Mouse (Mus musculus) layer of hippocampus, postnatal 14 days (tissue): ENCODE data around the gene Fbxw8. TPM values are rescaled to one million over a fixed set of nuclear protein-coding genes. Genes with fewer than 3 reads are reported as not detected.

Source experiments
- DNase-seq, 2 experiments: peaks; one replicate each; pipeline ENCODE4 v3.0.0; 2021 to 2022; ENCODE audit warnings: low spot score in 2 of 2, mixed read lengths in 1 of 2
- total RNA-seq, 2 experiments: library from RNA; stranded (reverse); gene quantifications; 2 replicates each; pipeline ENCODE4 v1.2.3; 2021

Fbxw8 gene
- total RNA-seq, 2 experiments from 2014 or later = 40.4 to 41.7 TPM

DNA sequence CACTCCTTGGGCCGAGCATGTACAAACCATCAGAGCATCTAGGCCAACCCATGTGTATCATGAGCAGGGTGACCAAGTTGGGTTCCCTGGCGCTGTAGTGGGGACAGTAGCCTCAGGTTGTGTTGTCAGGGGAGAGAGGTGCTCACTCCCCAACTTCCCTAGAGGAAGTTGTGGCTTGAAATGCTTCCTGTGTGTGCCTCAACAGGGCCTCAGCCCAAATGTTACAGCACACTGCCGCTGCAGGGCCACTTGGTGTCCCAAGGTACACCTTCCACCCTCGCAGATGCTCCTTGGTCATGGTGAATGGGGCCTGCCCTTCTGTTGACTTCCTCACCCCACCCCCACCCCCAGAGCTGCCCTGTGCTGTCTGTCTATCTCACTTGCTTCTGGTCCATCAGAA lies 106.9 kb downstream of the Fbxw8 start:
- DNase-seq = no peak

- DNase-seq = no peak
These were observed 108.0 kb downstream of the Fbxw8 start for GRCm38 (mm10) chr5:118047091-118047757.

DNA sequence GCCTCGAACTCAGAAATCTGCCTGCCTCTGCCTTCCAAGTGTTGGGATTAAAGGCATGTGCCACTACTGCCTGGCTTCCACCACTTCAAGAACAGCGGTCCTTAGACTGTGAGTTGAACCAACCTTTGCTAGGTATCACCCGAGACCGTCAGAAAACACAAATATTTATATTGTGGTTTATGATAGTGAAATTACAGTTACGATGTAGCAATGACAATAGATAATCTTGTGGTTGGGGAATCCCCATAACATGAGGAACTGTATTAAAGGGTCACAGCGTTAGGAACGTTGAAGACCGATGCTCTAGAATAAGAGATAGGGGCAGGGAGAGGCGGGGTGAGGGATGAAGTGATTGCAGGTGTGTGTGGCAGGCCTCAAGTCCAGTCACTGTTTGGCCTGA lies 109.9 kb downstream of the Fbxw8 start:
- no peak for DNase-seq

DNA sequence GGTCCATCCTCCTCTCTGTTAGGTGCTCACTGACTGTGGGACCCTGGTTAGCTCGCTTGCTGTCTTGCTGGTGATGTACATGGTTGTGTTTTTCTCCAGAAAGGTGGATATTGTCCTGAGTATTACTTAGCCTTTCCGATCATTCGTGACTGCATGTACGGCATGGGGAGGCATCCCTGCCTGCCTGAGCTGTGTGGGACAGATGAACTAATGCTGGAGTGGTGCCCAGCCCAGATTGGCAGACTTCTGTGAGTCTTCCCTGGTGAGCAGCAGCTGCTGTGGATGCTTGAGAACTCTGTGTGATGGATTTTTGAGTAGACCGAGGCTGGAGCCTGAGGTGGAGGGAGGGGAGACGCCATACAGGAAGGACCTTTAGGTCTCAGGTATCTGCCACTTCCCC lies 110.4 kb downstream of the Fbxw8 start:
- peak in 1 of 2 experiments; percentile 75 for DNase-seq

GRCm38 (mm10) chr5:118043761-118044160 lies 111.5 kb downstream of the Fbxw8 start:
- DNase-seq = no peak

GRCm38 (mm10) chr5:118042599-118042998 lies 112.7 kb downstream of the Fbxw8 start:
- no peak for DNase-seq

GRCm38 (mm10) chr5:118039241-118039668 lies 116.0 kb downstream of the Fbxw8 start:
- DNase-seq = no peak

DNA sequence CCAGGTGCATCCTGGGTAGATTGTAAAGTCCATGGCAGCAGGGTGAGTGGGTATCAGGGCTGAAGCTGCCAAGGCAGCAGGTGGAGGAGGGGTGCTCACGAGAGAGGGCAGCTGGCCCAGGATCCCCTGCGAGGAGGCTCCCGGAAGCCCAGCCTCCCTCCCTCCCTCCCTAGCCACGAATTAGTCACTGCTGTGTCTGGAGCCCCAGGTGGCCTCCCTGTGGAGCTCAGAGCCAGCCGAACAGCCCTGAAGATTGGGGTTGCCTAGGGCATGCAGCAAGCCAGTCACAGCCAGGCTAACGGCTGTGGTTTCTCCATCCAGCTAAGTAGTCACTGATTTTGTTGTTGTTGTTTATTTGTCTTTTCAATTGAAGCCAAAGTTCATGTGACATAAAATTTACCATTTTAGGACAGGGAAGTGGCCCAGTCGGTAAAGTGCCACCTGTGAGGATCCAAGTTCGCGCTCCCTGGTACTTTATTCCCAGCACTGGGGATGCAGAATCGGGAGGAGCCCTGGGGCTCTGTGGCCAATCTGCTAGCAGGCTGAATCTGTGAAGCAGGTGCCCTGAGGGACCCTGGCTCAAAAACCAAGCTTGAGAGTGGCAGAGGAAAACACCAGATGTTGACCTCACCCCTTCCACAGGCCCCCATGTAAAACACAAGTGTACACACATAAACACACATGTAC lies 117.3 kb downstream of the Fbxw8 start:
- peak in 1 of 2 experiments; percentile 36 for DNase-seq

DNA sequence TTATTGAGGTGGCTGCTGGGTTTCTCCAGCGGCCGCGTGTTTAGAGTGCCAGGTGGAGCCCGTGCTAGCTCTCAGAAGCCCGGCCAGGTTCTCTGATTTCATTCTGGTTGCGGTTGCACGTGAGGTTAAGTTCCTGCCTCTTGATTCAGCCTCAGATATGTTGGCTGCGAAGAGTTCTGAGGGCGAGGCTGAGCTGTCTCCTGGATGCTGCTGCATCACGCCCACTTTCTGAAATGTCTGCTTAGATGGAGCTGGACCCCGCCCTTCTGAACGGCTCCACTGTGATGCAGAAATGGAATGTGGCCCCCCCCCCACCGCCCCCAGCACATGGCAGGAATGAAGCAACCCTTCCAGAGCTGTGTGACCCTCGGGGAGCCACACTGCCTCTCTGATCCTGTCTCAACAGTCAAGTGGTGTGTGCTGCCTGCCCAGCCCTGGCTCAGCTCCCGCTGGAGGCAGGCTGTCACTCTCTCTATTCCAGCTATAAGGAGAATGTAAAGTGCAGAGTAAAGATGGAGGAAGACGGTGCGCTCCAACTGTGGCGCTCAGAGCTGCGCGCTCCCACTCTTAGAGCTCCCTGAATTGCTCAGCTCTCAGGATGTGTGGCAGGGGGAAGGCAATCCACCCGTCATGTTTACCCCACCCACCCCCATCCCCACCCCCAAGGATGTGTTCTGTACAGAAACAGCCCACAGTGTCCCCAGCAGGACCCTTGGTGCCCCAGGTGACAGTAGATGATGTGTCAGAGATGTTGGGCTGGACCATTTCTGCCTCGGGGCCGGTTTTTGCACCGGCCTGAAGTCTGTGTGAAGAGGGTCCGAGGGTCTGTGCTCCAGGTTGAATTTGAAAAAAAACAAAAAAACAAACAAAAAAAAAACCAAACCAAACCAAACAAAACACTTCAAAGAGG lies 118.1 kb downstream of the Fbxw8 start:
- no peak for DNase-seq

DNA sequence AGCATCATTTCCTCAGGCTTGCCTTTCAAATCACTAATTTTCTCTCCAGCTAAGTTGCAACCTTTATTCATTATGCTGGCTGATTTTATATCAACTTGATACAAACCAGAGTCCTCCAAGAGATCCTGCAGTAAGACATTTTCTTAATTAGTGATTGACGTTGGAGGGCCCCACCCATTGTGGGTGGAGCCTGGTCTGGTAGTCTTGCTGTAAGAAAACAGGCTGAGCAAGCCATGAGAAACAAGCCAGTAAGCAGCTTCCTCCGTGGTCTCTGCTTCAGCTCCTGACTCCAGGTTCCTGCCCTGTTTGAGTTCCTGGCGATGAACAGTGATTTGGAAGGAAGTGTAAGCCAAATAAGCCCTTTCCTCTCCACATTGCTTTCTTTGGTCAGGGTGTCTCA lies 119.5 kb downstream of the Fbxw8 start:
- no peak for DNase-seq

- DNase-seq = no peak
These were observed 120.6 kb downstream of the Fbxw8 start for GRCm38 (mm10) chr5:118034632-118035031.

DNA sequence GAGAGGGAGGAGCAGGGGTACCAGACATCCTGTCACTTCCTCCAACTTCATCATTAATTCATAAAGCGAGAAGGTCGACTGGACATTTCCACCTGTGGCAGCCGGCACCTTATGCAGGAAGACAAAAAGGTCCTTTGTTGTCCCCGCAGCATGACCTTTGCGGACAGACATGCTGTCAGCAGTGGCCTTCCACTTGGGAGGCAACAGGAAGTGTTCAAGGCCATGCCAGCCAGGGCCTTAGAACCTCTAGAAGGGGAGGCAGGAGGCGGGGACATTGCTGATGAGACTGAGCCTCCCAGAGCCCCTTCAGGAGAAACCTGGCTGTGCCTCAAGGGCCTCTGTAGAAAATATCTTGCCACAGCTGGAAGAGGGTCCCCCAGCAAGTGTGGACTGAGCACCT lies 121.5 kb downstream of the Fbxw8 start:
- no peak for DNase-seq

DNA sequence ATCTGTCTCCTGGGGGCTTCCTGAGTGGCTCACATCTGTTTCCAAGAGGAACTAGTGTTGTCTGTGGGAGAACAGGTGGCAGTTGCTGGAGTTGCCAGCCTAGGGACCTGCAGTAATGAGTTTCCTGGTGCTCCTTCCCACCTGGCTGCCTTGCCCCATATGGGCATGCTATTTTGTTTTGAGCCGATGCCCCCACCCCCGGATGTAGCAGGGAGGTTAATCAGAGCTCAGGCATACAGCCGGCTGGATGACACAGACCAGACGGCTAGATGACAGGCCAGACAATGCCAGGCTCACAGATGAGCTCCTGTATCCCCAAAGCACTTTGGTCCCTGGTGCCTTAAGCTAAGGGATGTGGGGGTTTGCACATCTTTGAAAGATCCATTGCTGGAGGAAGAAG lies 121.9 kb downstream of the Fbxw8 start:
- DNase-seq = no peak

- DNase-seq = no peak
These were observed 123.8 kb downstream of the Fbxw8 start for GRCm38 (mm10) chr5:118031508-118031907.

DNA sequence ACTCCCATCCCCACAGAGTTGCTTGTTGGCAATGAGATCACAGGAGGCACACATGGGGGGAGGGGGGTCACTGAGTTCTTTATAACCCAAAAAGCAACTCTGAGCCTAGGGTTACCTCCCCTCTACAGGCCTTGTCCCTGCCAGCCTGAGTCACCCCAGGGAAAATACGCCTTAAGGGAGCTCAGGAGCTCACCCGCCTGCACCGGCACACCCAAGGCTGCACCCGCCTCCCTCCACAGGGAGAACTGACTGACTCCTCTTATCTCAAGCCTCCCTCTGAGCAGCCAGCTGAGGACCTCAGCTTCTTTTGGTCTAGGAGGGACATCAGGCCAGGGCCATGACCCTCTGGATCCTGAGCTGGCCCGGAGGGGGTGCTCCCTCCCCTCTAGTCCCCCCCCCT lies 124.2 kb downstream of the Fbxw8 start:
- no peak for DNase-seq

DNA sequence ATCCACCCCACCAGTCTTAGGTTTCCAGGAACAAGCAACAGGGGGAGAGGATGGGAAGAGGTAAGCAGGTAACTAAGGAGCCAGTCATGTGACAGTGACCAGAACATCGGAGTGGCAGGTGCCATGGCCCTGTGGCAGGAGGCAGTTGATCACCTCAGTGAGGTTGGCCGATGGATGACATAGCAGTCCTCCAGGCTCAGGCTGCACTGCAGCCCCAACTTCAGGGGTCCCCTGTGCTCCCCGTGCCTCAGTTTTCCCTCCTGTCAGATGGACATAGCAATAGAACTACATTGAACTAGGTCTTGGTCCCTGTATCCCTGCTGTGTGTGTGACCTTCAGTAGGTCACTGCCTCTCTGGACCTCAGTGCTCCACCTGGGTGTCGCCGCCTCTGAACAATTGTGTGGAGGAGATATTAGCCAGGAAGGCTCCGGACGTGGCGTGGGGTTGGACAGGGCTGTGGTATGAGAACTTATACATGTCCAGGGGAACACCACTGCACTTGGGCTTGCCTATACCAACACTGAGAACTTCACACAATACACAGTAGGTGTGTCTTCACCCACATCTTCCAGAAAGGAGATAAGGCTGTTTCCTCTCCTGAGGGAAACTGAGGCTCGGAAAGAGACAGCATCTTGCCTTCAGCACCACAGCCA lies 125.1 kb downstream of the Fbxw8 start:
- DNase-seq = no peak

DNA sequence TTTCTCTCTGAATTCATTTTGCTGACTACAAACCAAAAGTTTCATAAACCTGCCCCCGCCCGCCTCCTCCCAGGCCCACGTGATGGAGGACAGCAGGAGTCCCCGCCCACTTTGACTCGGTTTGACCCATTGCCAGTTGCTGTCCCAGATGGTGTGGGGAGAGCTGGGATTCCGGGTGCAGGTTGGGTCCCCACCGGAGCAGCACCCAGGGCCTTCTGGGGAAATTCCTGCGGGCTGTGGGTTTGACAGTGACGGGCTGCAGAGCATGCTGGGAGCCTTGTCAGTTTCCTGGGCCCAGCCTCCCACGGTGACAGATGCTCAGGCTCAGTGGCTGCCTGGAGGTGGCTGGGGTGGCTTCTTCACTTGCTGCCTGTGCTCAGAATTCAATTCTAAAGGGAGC lies 125.8 kb downstream of the Fbxw8 start:
- DNase-seq = peak; percentile 78 to 87

GRCm38 (mm10) chr5:118029035-118029408 lies 126.2 kb downstream of the Fbxw8 start:
- DNase-seq = no peak

DNA sequence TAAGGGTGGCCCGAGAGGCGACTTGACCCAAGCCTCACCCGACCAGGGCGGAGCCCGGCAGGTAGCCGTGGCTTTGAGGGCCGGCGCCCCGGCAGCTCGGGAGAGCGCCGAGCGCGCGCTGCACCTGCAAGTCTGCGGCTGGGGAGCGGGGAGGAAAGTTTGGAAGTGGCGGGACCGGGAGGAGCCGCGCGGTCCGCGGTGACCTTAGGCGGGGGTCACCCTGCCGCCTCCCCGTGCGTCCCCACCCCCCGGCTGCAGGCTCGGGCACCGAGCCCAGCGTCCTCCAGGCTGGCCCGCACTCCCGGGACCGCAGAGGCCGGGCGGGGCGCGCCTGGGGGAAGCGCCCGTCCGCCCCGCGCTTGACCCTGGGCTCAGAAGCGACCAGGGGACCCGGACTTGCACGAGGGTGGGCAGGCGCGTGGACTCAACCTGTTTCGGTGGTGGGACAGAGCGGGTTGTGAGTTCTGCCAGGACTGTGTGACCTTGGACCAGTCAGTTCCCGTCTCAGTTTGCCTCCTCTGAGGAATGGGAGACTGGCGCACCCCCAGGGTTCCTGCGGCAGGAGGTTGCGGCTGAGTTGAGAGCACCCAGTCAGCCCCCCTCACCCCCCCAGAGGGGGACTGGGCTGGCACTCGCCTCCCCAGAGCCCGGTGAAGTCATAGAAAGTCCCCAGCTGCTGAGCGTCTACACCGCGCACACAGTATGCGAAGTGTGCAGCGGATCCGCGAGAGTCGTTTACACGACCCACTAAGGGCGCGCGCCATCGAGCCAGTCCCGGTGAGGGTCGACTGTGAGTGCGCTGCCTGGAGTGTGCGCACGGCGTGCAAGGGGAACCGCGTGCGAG lies 126.9 kb downstream of the Fbxw8 start:
- DNase-seq = no peak

- DNase-seq = no peak
These were observed 127.5 kb downstream of the Fbxw8 start, which contains the start of gene Tesc for GRCm38 (mm10) chr5:118027698-118028190. Gene Tesc (plus strand): TSS chr5:118027743.
